Comparison of ENCODE assay signal across 19 mouse cellular contexts in genomic region chr4:148982274-148982673, GRCm38 (mm10).
DNase-seq lines count a peak whose midpoint lies in the region; ATAC-seq and TF ChIP-seq lines count a peak whose summit lies in the region.
"Had no signal": no experiment of that assay in that cellular context is flagged by ENCODE, and none has a peak within 500 bp of the region (broad histone marks: within the 10 kb centered on the region; RNA-seq: fewer than 3 reads in every experiment).

No protein-coding gene starts in this region.

- 65% methylated on average over 6 of the region's 6 CpGs for WGBS in heart, postnatal 0 days
- WGBS in midbrain, postnatal 0 days, result 51% methylated on average over 6 of the region's 6 CpGs
- 52% methylated on average over 6 of the region's 6 CpGs for WGBS in midbrain, embryonic 14.5 days
- 55% methylated on average over 6 of the region's 6 CpGs for WGBS in limb, embryonic 13.5 days

- H3K4me2 ChIP-seq in heart, postnatal 0 days (ENCODE audit: low read depth, low read length), result no peak overlapping the region
- no peak overlapping the region for H3K4me2 ChIP-seq in midbrain, postnatal 0 days (ENCODE audit: low read depth, low read length, poor library complexity, severe bottlenecking)
- H3K4me2 ChIP-seq in midbrain, embryonic 14.5 days (ENCODE audit: low read length), result no peak overlapping the region
- no peak overlapping the region for H3K4me2 ChIP-seq in limb, embryonic 13.5 days (replicated peaks)
- H3K4me2 ChIP-seq: forebrain, embryonic 15.5 days; heart, embryonic 11.5 days; heart, embryonic 15.5 days had no signal

- no peak for TF ChIP-seq CTCF in heart, postnatal 0 days (IDR thresholded peaks at IDR 0.05; ENCODE audit: low read depth)
- no peak for TF ChIP-seq CTCF in midbrain, postnatal 0 days (IDR thresholded peaks at IDR 0.05)

- ATAC-seq in heart, postnatal 0 days (ENCODE audit: insufficient read depth, low read depth), result peak; percentile 45; the same call in 1 of the 2 replicates
- ATAC-seq in midbrain, postnatal 0 days (ENCODE audit: low FRiP score), result no peak
- ATAC-seq in midbrain, embryonic 14.5 days (ENCODE audit: low FRiP score, low TSS enrichment), result no peak
- peak; percentile 14; the same call in 1 of the 2 replicates for ATAC-seq in limb, embryonic 13.5 days (ENCODE audit: low FRiP score, low read depth)
- ATAC-seq: forebrain, embryonic 15.5 days; hindbrain, embryonic 16.5 days had no signal

- H3K36me3 ChIP-seq in heart, postnatal 0 days (replicated peaks; ENCODE audit: control insufficient read depth, insufficient read depth, low read length), result peaks cover 10% of the 10 kb centered on the region; the same call in 1 of the 2 replicates
- H3K36me3 ChIP-seq in midbrain, postnatal 0 days (ENCODE audit: insufficient read depth, low read length), result peaks cover 3% of the 10 kb centered on the region; the same call in 1 of the 2 replicates
- 0 out of 2 replicates have a peak, but pooled peaks cover 9% of the 10 kb centered on the region for H3K36me3 ChIP-seq in midbrain, embryonic 14.5 days (ENCODE audit: control insufficient read depth, insufficient read depth, low read length)
- H3K36me3 ChIP-seq in limb, embryonic 13.5 days, result peaks cover 5% of the 10 kb centered on the region; the same call in 1 of the 2 replicates
- H3K36me3 ChIP-seq: forebrain, embryonic 15.5 days had no signal

- no peak for DNase-seq in heart, postnatal 0 days (ENCODE audit: low spot score)
- DNase-seq in heart, adult 18-20 months, result no peak
- DNase-seq in midbrain, postnatal 0 days (ENCODE audit: low spot score), result peak; percentile 40
- DNase-seq in midbrain, embryonic 14.5 days, result no peak
- no peak for DNase-seq in thymus, adult 18-20 months
- no peak for DNase-seq in retina, embryonic 14.5 days (ENCODE audit: low spot score)
- DNase-seq: adrenal gland, adult 2 months; adrenal gland, postnatal 36 days; cerebellum, adult 11 months; cerebellum, adult 8-10 months; cerebellum, postnatal 14 days; gastrocnemius, postnatal 36 days; heart, adult 11 months; heart, postnatal 36 days had no signal

- H3K9ac ChIP-seq in heart, postnatal 0 days (replicated peaks; ENCODE audit: low read depth, low read length), result no peak overlapping the region
- no peak overlapping the region for H3K9ac ChIP-seq in midbrain, postnatal 0 days (replicated peaks; ENCODE audit: low read length, poor library complexity, severe bottlenecking)
- H3K9ac ChIP-seq in midbrain, embryonic 14.5 days (replicated peaks; ENCODE audit: low read length), result no peak overlapping the region
- H3K9ac ChIP-seq in limb, embryonic 13.5 days, result no peak overlapping the region
- H3K9ac ChIP-seq: forebrain, embryonic 15.5 days; heart, embryonic 15.5 days had no signal

- H3K4me3 ChIP-seq in heart, postnatal 0 days (ENCODE audit: low read depth, low read length), result no peak overlapping the region
- no peak overlapping the region for H3K4me3 ChIP-seq in midbrain, postnatal 0 days (ENCODE audit: low read depth, low read length)
- no peak overlapping the region for H3K4me3 ChIP-seq in midbrain, embryonic 14.5 days (replicated peaks; ENCODE audit: low read depth, low read length)
- H3K4me3 ChIP-seq in limb, embryonic 13.5 days, result no peak overlapping the region
- H3K4me3 ChIP-seq: forebrain, embryonic 15.5 days; heart, embryonic 15.5 days had no signal

- H3K9me3 ChIP-seq in heart, postnatal 0 days (replicated peaks; ENCODE audit: control insufficient read depth, low read length), result no peaks in the 10 kb centered on the region
- H3K9me3 ChIP-seq in midbrain, postnatal 0 days (ENCODE audit: low read length), result no peaks in the 10 kb centered on the region
- H3K9me3 ChIP-seq in midbrain, embryonic 14.5 days (ENCODE audit: control insufficient read depth, low read length), result no peaks in the 10 kb centered on the region
- no peaks in the 10 kb centered on the region for H3K9me3 ChIP-seq in limb, embryonic 13.5 days
- H3K9me3 ChIP-seq: forebrain, embryonic 15.5 days; heart, embryonic 15.5 days had no signal

- no peak overlapping the region for H3K27ac ChIP-seq in heart, postnatal 0 days (ENCODE audit: low read depth)
- no peak overlapping the region for H3K27ac ChIP-seq in midbrain, postnatal 0 days (ENCODE audit: low read depth, low read length)
- H3K27ac ChIP-seq in midbrain, embryonic 14.5 days (replicated peaks; ENCODE audit: low read depth, low read length), result no peak overlapping the region
- no peak overlapping the region for H3K27ac ChIP-seq in limb, embryonic 13.5 days
- H3K27ac ChIP-seq: forebrain, embryonic 15.5 days; heart, embryonic 15.5 days had no signal

- H3K4me1 ChIP-seq in heart, postnatal 0 days (ENCODE audit: control insufficient read depth, insufficient read depth), result peaks cover 30% of the 10 kb centered on the region
- H3K4me1 ChIP-seq in midbrain, postnatal 0 days (ENCODE audit: insufficient read depth, low read length), result peaks cover 8% of the 10 kb centered on the region; the same call in 1 of the 2 replicates
- H3K4me1 ChIP-seq in midbrain, embryonic 14.5 days (ENCODE audit: control insufficient read depth, insufficient read depth, low read length), result peaks cover 26% of the 10 kb centered on the region
- H3K4me1 ChIP-seq in limb, embryonic 13.5 days, result peaks cover 65% of the 10 kb centered on the region

- TF ChIP-seq EP300 in heart, postnatal 0 days (IDR thresholded peaks at IDR 0.05; ENCODE audit: low read depth), result peak; percentile 33; the same call in 1 of the 2 replicates

- no peaks in the 10 kb centered on the region for H3K27me3 ChIP-seq in heart, postnatal 0 days (ENCODE audit: control insufficient read depth, insufficient read depth, low read length)
- no peaks in the 10 kb centered on the region for H3K27me3 ChIP-seq in midbrain, postnatal 0 days (ENCODE audit: insufficient read depth, low read length)
- no peaks in the 10 kb centered on the region for H3K27me3 ChIP-seq in midbrain, embryonic 14.5 days (ENCODE audit: control insufficient read depth, insufficient read depth, low read length)
- peaks cover 76% of the 10 kb centered on the region for H3K27me3 ChIP-seq in limb, embryonic 13.5 days
- H3K27me3 ChIP-seq: forebrain, embryonic 15.5 days; heart, embryonic 15.5 days had no signal

Comparison
In these comparisons a context has a peak if more than half of its experiments do, and no peak if none do; other contexts are left out.
1. ATAC-seq: peak in heart, postnatal 0 days (single experiment) and limb, embryonic 13.5 days (single experiment); none in midbrain, postnatal 0 days (single experiment) and midbrain, embryonic 14.5 days (single experiment).